Mouse (Mus musculus): ENCODE results near the gene Oxnad1.
"Not testable (repeated sequence)": the region's sequence is repeated elsewhere in the genome, so short reads cannot be mapped to it uniquely, and the experiment has no call there.

Gene Oxnad1

DNA sequence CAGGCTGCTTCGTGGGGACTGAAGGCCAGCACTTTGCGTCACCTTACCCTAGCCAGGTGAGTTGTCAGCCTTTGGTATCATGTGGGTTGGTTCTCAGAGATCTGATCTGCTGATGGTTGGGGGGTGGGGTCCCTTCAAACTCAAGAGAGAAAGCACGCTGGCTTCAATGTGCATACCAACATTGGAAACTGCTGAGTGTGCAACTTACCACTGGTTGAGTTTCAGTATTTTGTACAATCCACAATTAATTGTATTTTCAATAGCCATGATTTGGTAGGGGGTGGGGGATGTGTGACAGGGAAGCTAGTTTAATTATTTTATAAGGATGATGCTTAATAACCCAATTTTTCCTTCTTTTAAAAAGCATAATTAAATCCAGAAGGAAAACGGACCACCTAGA, 6.5 kb downstream of the Oxnad1 start:
- DNase-seq: no peak

DNA sequence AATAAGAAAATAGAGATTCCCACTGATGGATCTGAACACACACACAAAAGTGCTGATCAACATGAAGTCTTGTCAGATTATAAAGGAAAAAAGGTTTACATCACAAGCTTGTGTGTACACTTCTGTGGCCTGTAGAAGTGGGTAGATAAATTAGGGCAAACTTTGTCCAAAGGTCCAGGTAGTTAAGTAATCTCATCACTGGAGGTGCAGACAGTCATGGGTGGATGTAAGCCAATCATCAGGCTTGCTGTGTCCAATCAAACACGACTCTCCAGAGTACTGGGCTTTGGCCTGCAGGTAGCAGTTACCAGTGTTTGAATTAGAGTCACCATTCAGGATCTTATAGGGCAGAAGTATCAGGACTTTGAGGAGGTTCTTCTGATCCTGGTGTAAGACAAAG, 7.8 kb downstream of the Oxnad1 start:
- no peak for DNase-seq

DNA sequence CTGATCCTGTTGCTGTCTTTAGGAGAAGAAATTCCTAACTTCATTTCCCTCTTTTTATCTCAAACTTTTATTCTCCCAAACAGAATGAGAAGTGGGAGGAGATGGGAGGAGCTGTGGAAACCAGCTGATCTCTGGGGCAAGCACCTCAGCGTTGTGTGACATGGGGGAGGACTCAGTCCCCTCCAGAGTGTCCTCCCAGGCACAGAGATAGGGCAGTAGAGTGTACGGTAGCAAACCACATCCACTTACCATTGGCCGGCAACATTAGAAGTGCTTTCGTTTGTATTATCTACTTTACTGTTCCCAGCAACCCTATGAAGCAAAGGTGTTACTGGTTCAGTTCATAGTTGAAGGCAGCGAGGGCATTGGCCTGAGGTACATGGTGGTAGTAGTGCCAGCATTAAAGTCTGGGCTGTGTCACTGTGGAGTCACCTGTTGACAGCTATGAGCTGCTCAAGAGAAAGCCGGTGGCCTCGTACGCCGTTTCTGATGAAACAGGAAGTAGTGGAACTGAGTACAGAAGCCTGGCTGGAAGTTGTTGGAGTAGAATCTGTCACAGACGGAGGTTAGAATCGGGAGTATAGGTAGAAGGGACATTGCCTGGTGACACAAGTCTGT, 8.4 kb downstream of the Oxnad1 start:
- DNase-seq: no peak

DNA sequence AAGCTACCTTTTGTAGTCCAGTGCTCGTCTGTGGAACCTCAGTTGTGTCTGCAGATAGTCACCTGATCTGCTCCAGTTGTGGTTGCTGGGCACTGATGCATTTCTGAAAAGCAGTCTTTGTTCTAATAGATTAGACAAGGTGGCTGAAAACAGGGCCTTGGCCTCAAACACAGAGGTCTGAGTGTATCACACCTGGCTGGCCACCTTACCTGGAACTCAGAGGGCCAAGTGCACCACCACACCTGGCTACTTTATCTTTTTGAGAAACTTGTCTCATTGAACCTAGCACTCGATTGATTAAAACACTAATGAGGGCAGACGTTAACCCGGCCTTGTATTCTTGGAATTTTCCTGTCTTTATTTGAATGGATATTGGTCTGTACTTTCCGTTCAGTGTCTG, 10.5 kb downstream of the Oxnad1 start:
- DNase-seq: no peak

DNA sequence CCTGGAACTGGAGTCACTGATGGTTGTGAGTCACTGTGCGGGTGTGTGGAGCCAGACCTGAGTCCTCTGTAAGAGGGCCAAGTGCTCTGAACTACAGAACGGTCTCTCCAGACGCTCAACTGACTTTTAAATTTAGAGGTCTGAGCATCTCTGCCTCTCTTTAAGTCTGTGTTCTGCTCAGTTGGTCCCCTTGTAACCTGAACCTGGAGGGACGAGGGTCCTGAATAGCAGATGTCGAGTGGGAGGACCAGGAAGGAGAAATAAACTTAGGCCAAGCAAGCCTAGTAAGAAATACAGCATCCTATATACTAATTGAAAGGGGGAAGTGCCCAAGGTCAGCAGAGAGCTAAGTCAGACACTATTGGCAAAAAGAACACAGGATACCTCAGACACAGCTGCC, 11.6 kb downstream of the Oxnad1 start:
- no peak for DNase-seq

DNA sequence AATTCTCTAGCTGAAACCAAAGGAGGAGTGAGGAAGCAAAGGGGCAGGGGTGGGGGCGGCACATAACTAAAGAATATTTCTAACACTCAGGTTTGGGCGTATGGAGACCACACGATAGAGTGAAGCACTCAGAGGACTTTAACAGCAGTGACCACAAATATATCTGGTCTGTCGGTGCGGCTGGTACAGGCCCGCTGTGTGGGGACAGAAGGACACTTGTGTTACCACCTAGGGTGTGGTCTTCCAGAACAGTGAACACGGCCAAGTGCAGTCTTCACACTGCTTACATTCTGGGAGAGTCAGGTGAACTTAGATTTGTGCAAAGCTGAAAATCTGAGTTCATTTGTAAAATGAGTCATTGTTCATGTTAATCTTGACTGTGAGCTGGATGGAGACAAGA, 12.5 kb downstream of the Oxnad1 start:
- no peak for DNase-seq

DNA sequence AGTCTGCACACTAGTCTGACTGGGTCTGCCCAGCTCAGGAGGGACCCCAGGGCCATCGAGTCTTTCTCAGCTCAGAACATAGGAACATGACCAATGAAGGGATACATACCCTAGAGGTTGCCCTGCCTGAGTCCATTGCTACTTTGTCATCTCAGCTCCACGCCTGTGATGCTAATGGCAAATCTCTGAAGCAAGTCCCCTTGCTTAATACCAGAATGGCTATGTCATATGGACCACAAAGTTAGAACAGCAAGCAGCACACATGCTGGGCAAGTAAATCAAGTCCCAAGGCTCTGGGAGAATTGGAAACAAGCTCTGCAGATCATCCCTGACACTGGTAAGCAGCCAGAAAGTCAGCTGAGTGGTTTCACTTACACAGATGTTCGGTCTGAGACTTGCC, 13.8 kb downstream of the Oxnad1 start:
- DNase-seq: no peak

GRCm38 (mm10) chr14:32103556-32103955, 18.4 kb downstream of the Oxnad1 start:
- DNase-seq: no peak

GRCm38 (mm10) chr14:32105663-32106062, 20.5 kb downstream of the Oxnad1 start:
- peak; percentile 13 for DNase-seq

GRCm38 (mm10) chr14:32106911-32107310, 21.7 kb downstream of the Oxnad1 start:
- DNase-seq: no peak

GRCm38 (mm10) chr14:32112124-32112523, 26.9 kb downstream of the Oxnad1 start:
- DNase-seq: not testable (repeated sequence)

GRCm38 (mm10) chr14:32120940-32121919, 36.1 kb downstream of the Oxnad1 start:
- no peak for DNase-seq

DNA sequence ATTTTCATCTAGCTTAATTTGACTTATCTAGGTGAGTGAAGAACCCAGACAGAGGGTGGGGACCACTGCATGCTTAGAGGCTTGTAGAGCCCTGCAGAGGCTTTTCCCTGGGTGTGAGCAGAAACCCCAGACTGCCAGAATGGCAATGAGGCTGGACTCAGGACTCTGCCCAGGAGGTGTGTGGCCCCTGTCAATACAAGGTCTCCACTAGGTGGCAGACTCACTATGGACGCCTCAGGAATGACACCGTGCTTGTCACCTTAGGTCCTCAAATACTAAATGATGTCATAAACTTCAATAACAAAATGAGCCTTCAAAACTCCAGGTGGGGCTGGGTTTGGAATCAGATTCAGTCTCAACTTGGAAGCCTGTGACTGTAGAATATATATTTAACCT, 36.7 kb downstream of the Oxnad1 start:
- no peak for DNase-seq

GRCm38 (mm10) chr14:32124261-32124660, 39.1 kb downstream of the Oxnad1 start:
- no peak for DNase-seq

DNA sequence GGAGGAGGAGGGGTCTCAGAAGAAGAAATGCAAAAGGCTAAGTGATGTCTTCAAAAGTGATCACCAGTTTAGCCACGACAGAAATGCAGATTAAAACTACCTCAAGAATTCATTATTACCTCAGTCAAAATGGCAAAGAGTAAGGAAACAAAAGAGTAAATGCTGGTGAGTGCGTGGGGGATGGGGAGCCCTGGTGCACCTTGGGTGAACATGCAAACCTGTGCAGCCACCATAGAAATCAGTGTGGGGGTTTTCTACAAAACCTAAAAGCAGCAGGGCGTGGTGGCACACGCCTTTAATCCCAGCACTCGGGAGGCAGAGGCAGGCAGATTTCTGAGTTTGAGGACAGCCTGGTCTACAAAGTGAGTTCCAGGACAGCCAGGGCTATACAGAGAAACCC, 40.1 kb downstream of the Oxnad1 start:
- not testable (repeated sequence) for DNase-seq

DNA sequence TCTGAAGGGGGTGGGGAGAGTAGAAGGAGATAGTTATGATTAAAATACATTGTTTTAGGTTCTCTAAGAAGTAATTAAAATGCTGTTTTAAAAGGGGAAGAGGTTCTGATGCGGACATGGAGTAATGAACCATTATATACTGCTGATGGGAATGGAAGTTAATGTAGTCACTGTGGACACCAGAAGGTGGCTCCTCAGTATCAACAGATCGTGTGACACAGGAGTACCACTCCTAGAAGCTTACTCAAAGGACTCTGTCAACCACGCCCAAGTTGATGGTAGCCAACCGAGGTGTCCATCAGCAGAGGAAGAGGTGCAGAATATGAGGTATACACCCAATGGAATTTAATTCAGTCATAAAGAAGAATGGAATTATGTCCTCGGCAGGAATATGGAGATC, 43.2 kb downstream of the Oxnad1 start:
- DNase-seq: no peak

DNA sequence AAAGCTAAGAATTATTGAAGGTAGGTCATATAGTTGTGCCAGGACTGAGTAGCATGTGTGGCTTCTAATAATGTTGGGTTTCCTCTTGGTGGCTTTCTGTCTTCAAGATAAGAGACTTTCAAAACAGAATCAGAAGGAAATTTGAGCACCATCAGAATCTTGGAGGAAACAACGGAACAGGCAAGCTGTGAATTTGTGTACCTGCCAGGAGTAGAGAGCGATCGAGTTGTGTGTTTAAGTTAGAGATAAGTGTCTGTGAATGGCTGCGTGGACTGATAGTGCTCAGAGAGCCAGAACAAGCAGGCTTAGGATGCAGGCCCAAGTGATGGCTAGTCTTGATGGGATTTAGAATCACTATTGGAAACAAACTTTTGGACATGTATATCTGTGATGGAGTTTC, 46.7 kb downstream of the Oxnad1 start:
- no peak for DNase-seq

DNA sequence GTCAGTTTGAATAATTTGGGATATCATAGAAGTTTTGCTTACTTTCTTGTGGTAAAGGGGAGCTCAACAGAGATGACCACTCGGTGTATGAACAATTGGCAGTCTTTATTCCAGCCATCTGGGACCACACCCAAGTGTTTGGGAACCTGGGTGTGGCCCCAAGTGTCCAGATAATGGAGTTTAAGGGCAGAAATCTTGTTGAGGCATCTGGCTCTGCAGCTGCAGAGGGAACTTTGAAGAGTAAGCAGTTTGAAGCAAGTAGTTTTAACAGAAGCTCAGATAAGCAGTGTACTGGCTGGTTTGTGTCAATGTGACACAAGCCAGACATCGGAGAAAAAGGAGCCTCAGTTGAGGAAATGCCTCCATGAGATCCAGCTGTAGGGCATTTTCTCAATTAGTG, 49.1 kb downstream of the Oxnad1 start:
- DNase-seq: no peak

DNA sequence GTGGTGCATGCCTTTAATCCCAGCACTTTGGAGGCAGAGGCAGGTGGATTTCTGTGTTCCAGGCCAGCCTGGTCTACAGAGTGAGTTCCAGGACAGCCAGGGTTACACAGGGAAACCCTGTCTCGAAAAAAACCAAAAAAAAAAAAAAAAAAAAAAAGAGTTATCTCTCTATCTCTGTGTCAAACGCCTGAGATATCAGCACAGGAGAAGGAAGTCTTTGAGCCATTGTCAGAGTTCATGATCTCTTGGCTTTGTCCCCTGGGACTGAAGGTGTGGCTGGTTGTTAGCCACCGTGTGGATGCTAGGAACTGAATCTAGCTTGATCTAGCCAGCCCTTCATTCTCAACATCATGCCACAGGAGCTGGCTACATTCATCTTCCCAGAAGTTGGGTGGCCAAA, 51.3 kb downstream of the Oxnad1 start:
- not testable (repeated sequence) for DNase-seq

- DNase-seq: no peak
Measured at GRCm38 (mm10) chr14:32140359-32140965, 55.3 kb downstream of the Oxnad1 start.

GRCm38 (mm10) chr14:32141723-32142122, 56.5 kb downstream of the Oxnad1 start, which contains the start of gene Msmb:
Msmb (plus strand) TSS chr14:32142023.
- DNase-seq: no peak

- no peak for DNase-seq
Measured at GRCm38 (mm10) chr14:32144734-32145133, 59.6 kb downstream of the Oxnad1 start.

DNA sequence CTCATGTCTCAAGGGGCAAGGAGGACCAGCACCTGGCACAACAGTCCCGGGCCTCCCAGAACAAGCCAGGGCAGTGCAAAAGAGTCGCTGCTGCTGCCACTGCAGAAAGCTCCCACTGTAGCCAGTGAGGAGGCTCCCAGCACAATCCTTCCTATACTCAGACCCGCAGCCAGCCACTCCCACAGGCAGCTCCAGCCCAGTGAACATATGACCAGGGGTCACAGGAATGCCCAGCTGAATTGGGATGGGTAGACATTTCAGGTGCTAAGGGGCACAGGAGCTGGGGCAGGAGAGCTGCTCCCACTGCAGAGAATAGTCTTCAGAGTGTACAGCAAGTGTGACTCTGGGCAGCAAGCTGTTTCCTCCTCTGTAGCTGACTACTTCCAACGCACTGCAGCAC, 60.2 kb downstream of the Oxnad1 start:
- DNase-seq: no peak
